Mouse (Mus musculus): Measurements from ENCODE around the gene Prdm5.

Prdm5 gene

GRCm38 (mm10) chr6:65778861-65779688, at the start of gene Prdm5:
Gene Prdm5, plus strand, starts transcription at chr6:65778988.
- peak; percentile 41 for DNase-seq

- no peak for DNase-seq
These were observed 39.3 kb upstream of the Prdm5 start for GRCm38 (mm10) chr6:65739442-65739841.

GRCm38 (mm10) chr6:65743144-65743870, 35.5 kb upstream of the Prdm5 start:
- no peak for DNase-seq

- DNase-seq = no peak
These were observed 35.0 kb upstream of the Prdm5 start for GRCm38 (mm10) chr6:65743871-65744202.

GRCm38 (mm10) chr6:65758214-65758613, 20.6 kb upstream of the Prdm5 start:
- no peak for DNase-seq

- DNase-seq = no peak
These were observed 19.6 kb upstream of the Prdm5 start for GRCm38 (mm10) chr6:65759174-65759573.

- DNase-seq = no peak
These were observed 18.7 kb upstream of the Prdm5 start for GRCm38 (mm10) chr6:65760073-65760472.

GRCm38 (mm10) chr6:65764459-65764858, 14.3 kb upstream of the Prdm5 start:
- no peak for DNase-seq

- peak; percentile 15 for DNase-seq
These were observed 13.7 kb upstream of the Prdm5 start for GRCm38 (mm10) chr6:65765057-65765456.

GRCm38 (mm10) chr6:65765752-65766397, 12.9 kb upstream of the Prdm5 start:
- no peak for DNase-seq

GRCm38 (mm10) chr6:65767911-65768310, 10.9 kb upstream of the Prdm5 start:
- DNase-seq = no peak

GRCm38 (mm10) chr6:65773566-65773965, 5.2 kb upstream of the Prdm5 start:
- no peak for DNase-seq

GRCm38 (mm10) chr6:65779689-65780233, 973 bp downstream of the Prdm5 start:
- DNase-seq = no peak

GRCm38 (mm10) chr6:65781441-65781840, 2.7 kb downstream of the Prdm5 start:
- DNase-seq = no peak

- DNase-seq = no peak
These were observed 4.9 kb downstream of the Prdm5 start for GRCm38 (mm10) chr6:65783670-65784069.

GRCm38 (mm10) chr6:65792923-65793322, 14.1 kb downstream of the Prdm5 start:
- no peak for DNase-seq

- DNase-seq = no peak
These were observed 17.8 kb downstream of the Prdm5 start for GRCm38 (mm10) chr6:65796552-65796951.

- no peak for DNase-seq
These were observed 18.5 kb downstream of the Prdm5 start for GRCm38 (mm10) chr6:65797276-65797675.

GRCm38 (mm10) chr6:65798390-65798789, 19.6 kb downstream of the Prdm5 start:
- DNase-seq = no peak

GRCm38 (mm10) chr6:65811685-65812084, 32.9 kb downstream of the Prdm5 start:
- DNase-seq = no peak

GRCm38 (mm10) chr6:65818039-65818747, 39.4 kb downstream of the Prdm5 start:
- no peak for DNase-seq

GRCm38 (mm10) chr6:65828656-65829055, 49.9 kb downstream of the Prdm5 start:
- no peak for DNase-seq

- DNase-seq = no peak
These were observed 52.7 kb downstream of the Prdm5 start for GRCm38 (mm10) chr6:65831443-65831842.
